Mouse (Mus musculus): Measurements from ENCODE around the gene Cers1.

The Cers1 gene

GRCm38 (mm10) chr8:70316511-70317504, 1.2 kb downstream of the Cers1 start:
- DNase-seq, result peak; percentile 60

GRCm38 (mm10) chr8:70317872-70318271, 2.3 kb downstream of the Cers1 start:
- DNase-seq, result no peak

- DNase-seq, result no peak
Observed at GRCm38 (mm10) chr8:70323716-70324115, 8.1 kb downstream of the Cers1 start.

GRCm38 (mm10) chr8:70327512-70327911, 11.9 kb downstream of the Cers1 start:
- DNase-seq, result no peak

GRCm38 (mm10) chr8:70329124-70329834, 13.7 kb downstream of the Cers1 start, which contains the start of gene Gdf1:
Gene Gdf1 (plus strand): TSS chr8:70329817.
- DNase-seq, result no peak

GRCm38 (mm10) chr8:70329835-70330740, 14.5 kb downstream of the Cers1 start:
- DNase-seq, result peak; percentile 50

GRCm38 (mm10) chr8:70330741-70331364, 15.3 kb downstream of the Cers1 start:
- peak; percentile 59 for DNase-seq

GRCm38 (mm10) chr8:70331526-70331925, 16.0 kb downstream of the Cers1 start:
- peak; percentile 55 for DNase-seq

GRCm38 (mm10) chr8:70332070-70332877, 16.7 kb downstream of the Cers1 start:
- DNase-seq, result peak; percentile 79

- no peak for DNase-seq
Observed at GRCm38 (mm10) chr8:70332878-70333202, 17.3 kb downstream of the Cers1 start.

GRCm38 (mm10) chr8:70338931-70339330, 23.4 kb downstream of the Cers1 start:
- DNase-seq, result no peak

GRCm38 (mm10) chr8:70340659-70341058, 25.1 kb downstream of the Cers1 start:
- peak; percentile 77 for DNase-seq

- peak; percentile 77 for DNase-seq
Observed at GRCm38 (mm10) chr8:70342007-70342406, 26.4 kb downstream of the Cers1 start.

- DNase-seq, result no peak
Observed at GRCm38 (mm10) chr8:70343076-70343475, 27.5 kb downstream of the Cers1 start.

- DNase-seq, result peak; percentile 72
Observed at GRCm38 (mm10) chr8:70343696-70344095, 28.1 kb downstream of the Cers1 start.

- DNase-seq, result no peak
Observed at GRCm38 (mm10) chr8:70344279-70344678, 28.7 kb downstream of the Cers1 start.

- DNase-seq, result no peak
Observed at GRCm38 (mm10) chr8:70347443-70347842, 31.9 kb downstream of the Cers1 start.

- no peak for DNase-seq
Observed at GRCm38 (mm10) chr8:70347860-70348420, 32.4 kb downstream of the Cers1 start.

- DNase-seq, result peak; percentile 73
Observed at GRCm38 (mm10) chr8:70351035-70351999, 35.7 kb downstream of the Cers1 start.

GRCm38 (mm10) chr8:70352000-70352384, 36.4 kb downstream of the Cers1 start:
- no peak for DNase-seq
